ENCODE assay signal across 8 mouse cellular contexts in genomic region chr13:78198871-78199641, GRCm38 (mm10). TPM values are rescaled to one million over a fixed set of nuclear protein-coding genes. Genes with fewer than 3 reads are reported as not detected.
A peak's percentile ranks its signal among the peaks of the same experiment; 100 is the strongest.
DNase-seq lines count a peak whose midpoint lies in the region; ATAC-seq and TF ChIP-seq lines count a peak whose summit lies in the region.

No protein-coding gene starts in this region.

- 1% methylated on average over 90 of the region's 92 CpGs for WGBS in spleen, adult 2 months
- under 1% methylated on average over 63 of the region's 92 CpGs for WGBS in forebrain, embryonic 15.5 days
- under 1% methylated on average over 76 of the region's 92 CpGs for WGBS in intestine, embryonic 14.5 days
- WGBS in liver, embryonic 16.5 days (ENCODE audit: insufficient replicate concordance) = under 1% methylated on average over 67 of the region's 92 CpGs

- DNase-seq in spleen, adult 2 months (ENCODE audit: low read depth in 1 of 2, low spot score in 2 of 2) = no peak
- no peak for DNase-seq in spleen, postnatal 36 days (ENCODE audit: low spot score in 2 of 2)
- peak; percentile 86 for DNase-seq in intestine, embryonic 14.5 days (ENCODE audit: low spot score)
- DNase-seq in retina, postnatal 1 day = peak; percentile 88
- DNase-seq in frontal cortex, postnatal 25 days (ENCODE audit: low spot score in 2 of 2) = no peak

- H3K9ac ChIP-seq in forebrain, embryonic 15.5 days (replicated peaks) = peak overlapping the region; percentile 99
- H3K9ac ChIP-seq in intestine, embryonic 14.5 days (ENCODE audit: low read length) = peak overlapping the region; percentile 73
- no peak overlapping the region; the same call in 1 of the 2 replicates for H3K9ac ChIP-seq in liver, embryonic 16.5 days (ENCODE audit: low read depth, low read length)

- H3K36me3 ChIP-seq in spleen, adult 2 months (ENCODE audit: control insufficient read depth, insufficient read depth, low read length) = no peaks in the 10 kb centered on the region
- no peaks in the 10 kb centered on the region for H3K36me3 ChIP-seq in forebrain, embryonic 15.5 days
- H3K36me3 ChIP-seq in intestine, embryonic 14.5 days (ENCODE audit: control insufficient read depth, insufficient read depth, low read length) = no peaks in the 10 kb centered on the region
- no peaks in the 10 kb centered on the region for H3K36me3 ChIP-seq in liver, embryonic 16.5 days (ENCODE audit: control insufficient read depth, insufficient read depth)

- peak; percentile 1 for ATAC-seq in forebrain, embryonic 15.5 days (replicated peaks)
- ATAC-seq in intestine, embryonic 14.5 days (replicated peaks; ENCODE audit: low FRiP score, low TSS enrichment, low read depth) = peak; percentile 48
- ATAC-seq in liver, embryonic 16.5 days (ENCODE audit: low read depth) = peak; percentile 32; the same call in 1 of the 2 replicates

- peak overlapping the region; percentile 60 for H3K27ac ChIP-seq in spleen, adult 2 months (ENCODE audit: insufficient read depth, low read length)
- peak overlapping the region; percentile 7; the same call in 1 of the 2 replicates for H3K27ac ChIP-seq in brown adipose tissue, adult 24 weeks (replicated peaks; ENCODE audit: low read depth, low read length)
- peak overlapping the region; percentile 100 for H3K27ac ChIP-seq in forebrain, embryonic 15.5 days (replicated peaks)
- peak overlapping the region; percentile 94 for H3K27ac ChIP-seq in intestine, embryonic 14.5 days (ENCODE audit: low read depth)
- H3K27ac ChIP-seq in liver, embryonic 16.5 days (ENCODE audit: low read length) = no peak overlapping the region; the same call in 1 of the 2 replicates

- H3K4me2 ChIP-seq in forebrain, embryonic 15.5 days (replicated peaks) = peak overlapping the region; percentile 71
- H3K4me2 ChIP-seq in intestine, embryonic 14.5 days (ENCODE audit: low read length) = peak overlapping the region; percentile 71
- H3K4me2 ChIP-seq in liver, embryonic 16.5 days (ENCODE audit: low read depth, low read length) = peak overlapping the region; percentile 66

- H3K4me1 ChIP-seq in spleen, adult 2 months (ENCODE audit: control insufficient read depth, insufficient read depth, insufficient read length) = peaks cover 4% of the 10 kb centered on the region
- H3K4me1 ChIP-seq in brown adipose tissue, adult 24 weeks (ENCODE audit: control insufficient read depth, insufficient read depth, insufficient read length, low read length) = no peaks in the 10 kb centered on the region
- peaks cover 6% of the 10 kb centered on the region; the same call in 1 of the 2 replicates for H3K4me1 ChIP-seq in forebrain, embryonic 15.5 days
- H3K4me1 ChIP-seq in intestine, embryonic 14.5 days (replicated peaks; ENCODE audit: control insufficient read depth, insufficient read depth, low read length) = no peaks in the 10 kb centered on the region; the same call in 1 of the 2 replicates
- H3K4me1 ChIP-seq in liver, embryonic 16.5 days (ENCODE audit: control insufficient read depth, low read depth, low read length) = no peaks in the 10 kb centered on the region; the same call in 1 of the 2 replicates

- no peaks in the 10 kb centered on the region for H3K9me3 ChIP-seq in forebrain, embryonic 15.5 days
- no peaks in the 10 kb centered on the region for H3K9me3 ChIP-seq in intestine, embryonic 14.5 days (ENCODE audit: control insufficient read depth, low read length)
- H3K9me3 ChIP-seq in liver, embryonic 16.5 days (replicated peaks; ENCODE audit: control insufficient read depth, low read length) = no peaks in the 10 kb centered on the region

- TF ChIP-seq CTCF in spleen, adult 2 months (IDR thresholded peaks at IDR 0.05; ENCODE audit: extremely low read depth, insufficient read depth, insufficient read length, insufficient replicate concordance) = no peak

- peaks cover 39% of the 10 kb centered on the region for H3K27me3 ChIP-seq in spleen, adult 2 months (ENCODE audit: control insufficient read depth, insufficient read depth, low read length)
- H3K27me3 ChIP-seq in forebrain, embryonic 15.5 days = no peaks in the 10 kb centered on the region
- H3K27me3 ChIP-seq in intestine, embryonic 14.5 days (replicated peaks; ENCODE audit: control insufficient read depth, insufficient read depth, low read length) = peaks cover 47% of the 10 kb centered on the region
- peaks cover 89% of the 10 kb centered on the region for H3K27me3 ChIP-seq in liver, embryonic 16.5 days (ENCODE audit: control insufficient read depth, insufficient read depth, low read depth, low read length)

- no peak for TF ChIP-seq POLR2A in spleen, adult 2 months (IDR thresholded peaks at IDR 0.05; ENCODE audit: low read depth, low read length)

- peak overlapping the region; percentile 50 for H3K4me3 ChIP-seq in spleen, adult 2 months (ENCODE audit: extremely low read depth, insufficient read depth, insufficient read length)
- peak overlapping the region; percentile 60 for H3K4me3 ChIP-seq in brown adipose tissue, adult 24 weeks (ENCODE audit: insufficient read depth, low read depth, low read length)
- H3K4me3 ChIP-seq in forebrain, embryonic 15.5 days = peak overlapping the region; percentile 89
- peak overlapping the region; percentile 67 for H3K4me3 ChIP-seq in intestine, embryonic 14.5 days (ENCODE audit: low read depth, low read length)
- peak overlapping the region; percentile 47 for H3K4me3 ChIP-seq in liver, embryonic 16.5 days (ENCODE audit: low read depth, low read length)

RNA-seq across cellular contexts. Expression of gene Nr2f1, which starts 0.5 kb away (rescaled TPM):
- polyA plus RNA-seq in spleen, adult 2 months (2012; rRNA removed) = 4.0 and 6.0 TPM in 2 replicates
- 1.1 and 1.2 TPM in 2 replicates for polyA plus RNA-seq in brown adipose tissue, adult 24 weeks (2012; ENCODE audit: insufficient read depth, insufficient read length, missing spikeins)
- 77.7 and 88.5 TPM in 2 replicates for polyA plus RNA-seq in forebrain, embryonic 15.5 days (2015; fragmentation: Nextera tagmentation; extraction: Ambion mirVana)
- 3.3 and 5.2 TPM in 2 replicates for polyA plus RNA-seq in intestine, embryonic 14.5 days (2014; fragmentation: Nextera tagmentation; extraction: Ambion mirVana)
- 0.15 and 0.17 TPM in 2 replicates for polyA plus RNA-seq in liver, embryonic 16.5 days (2015; fragmentation: Nextera tagmentation; extraction: Ambion mirVana)

Comparison
In these comparisons a context has a peak if more than half of its experiments do, and no peak if none do; other contexts are left out.
1. DNase-seq: peak in intestine, embryonic 14.5 days (single experiment) and retina, postnatal 1 day (single experiment); none in spleen, adult 2 months (0 of 2), spleen, postnatal 36 days (0 of 2) and frontal cortex, postnatal 25 days (0 of 2).
2. RNA of gene Nr2f1, which starts 0.5 kb away (polyA plus RNA-seq): 77.7 to 88.5 TPM in forebrain, embryonic 15.5 days; 3.3 to 5.2 TPM in intestine, embryonic 14.5 days, 4.0 to 6.0 TPM in spleen, adult 2 months, 1.1 to 1.2 TPM in brown adipose tissue, adult 24 weeks and 0.15 to 0.17 TPM in liver, embryonic 16.5 days; every median in the first group is over 10 times any median in the second.
3. Peak in every context shown above with its lines, with median percentiles within 50 percentile points of each other: H3K4me3 ChIP-seq, ATAC-seq and H3K4me2 ChIP-seq.